Mouse (Mus musculus) neural tube, embryonic 14.5 days (tissue): Measurements from ENCODE around the gene Slc25a5. TPM values are rescaled to one million over a fixed set of nuclear protein-coding genes. Genes with fewer than 3 reads are reported as not detected.

Experiments
- ATAC-seq: fragments of 200-750 bp; cut with Nextera tagmentation; 2 replicates; pipeline ENCODE4 v1.8.0; 2017; ENCODE audit warnings: low read depth, mild to moderate bottlenecking, moderate TSS enrichment, moderate library complexity
- H3K27ac ChIP-seq: fragments of 300-500 bp; sonication (generic); 2 replicates; pipeline ENCODE4 v1.5.1; 2014; ENCODE audit warnings: low read depth, mild to moderate bottlenecking, control low read depth, low read length, moderate library complexity, mixed read lengths
- H3K27me3 ChIP-seq: fragments of 300-500 bp; sonication (generic); 2 replicates; pipeline ENCODE4 v1.6.1; 2014; ENCODE audit warnings: low read length; ENCODE audit not compliant: control insufficient read depth, insufficient read depth
- H3K36me3 ChIP-seq: fragments of 300-500 bp; sonication (generic); 2 replicates; pipeline ENCODE4 v1.6.1; 2014; ENCODE audit warnings: low read length, mixed read lengths; ENCODE audit not compliant: control insufficient read depth, insufficient read depth
- H3K4me1 ChIP-seq: fragments of 300-500 bp; sonication (generic); 2 replicates; pipeline ENCODE4 v1.6.1; 2014; ENCODE audit warnings: low read length; ENCODE audit not compliant: control insufficient read depth, insufficient read depth
- H3K4me2 ChIP-seq: fragments of 300-500 bp; sonication (generic); 2 replicates; pipeline ENCODE4 v1.6.1; 2014; ENCODE audit warnings: mild to moderate bottlenecking, low read depth, low read length, control low read depth
- H3K4me3 ChIP-seq: fragments of 300-500 bp; sonication (generic); 2 replicates; pipeline ENCODE4 v1.5.1; 2014; ENCODE audit warnings: low read depth, low read length, control low read depth, mixed read lengths
- H3K9ac ChIP-seq: fragments of 300-500 bp; sonication (generic); replicated peaks from 2 replicates; pipeline ENCODE4 v1.6.1; 2014; ENCODE audit warnings: low read depth, mild to moderate bottlenecking, control low read depth, low read length, mixed read lengths
- H3K9me3 ChIP-seq: fragments of 300-500 bp; sonication (generic); 2 replicates; pipeline ENCODE4 v1.6.1; 2016; ENCODE audit warnings: low read length; ENCODE audit not compliant: control insufficient read depth
- WGBS: fragments of 180-500 bp; shearing (Covaris S2); extraction: QIAGEN DNeasy Blood & Tissue Kit; methylation state at CpG from one replicate; pipeline ENCODE4 v1.1.7; 2014; 5-methylcytosine and 5-hydroxymethylcytosine counted together
- polyA plus RNA-seq: library from polyadenylated mRNA; unstranded; fragments of >200 nt; fragmentation: Nextera tagmentation; extraction: Ambion mirVana; gene quantifications from 2 replicates; pipeline ENCODE4 v1.2.1, GENCODE M21; 2014

Slc25a5 gene
- polyA plus RNA-seq, 1 experiment from 2014 or later: 575 TPM

DNA sequence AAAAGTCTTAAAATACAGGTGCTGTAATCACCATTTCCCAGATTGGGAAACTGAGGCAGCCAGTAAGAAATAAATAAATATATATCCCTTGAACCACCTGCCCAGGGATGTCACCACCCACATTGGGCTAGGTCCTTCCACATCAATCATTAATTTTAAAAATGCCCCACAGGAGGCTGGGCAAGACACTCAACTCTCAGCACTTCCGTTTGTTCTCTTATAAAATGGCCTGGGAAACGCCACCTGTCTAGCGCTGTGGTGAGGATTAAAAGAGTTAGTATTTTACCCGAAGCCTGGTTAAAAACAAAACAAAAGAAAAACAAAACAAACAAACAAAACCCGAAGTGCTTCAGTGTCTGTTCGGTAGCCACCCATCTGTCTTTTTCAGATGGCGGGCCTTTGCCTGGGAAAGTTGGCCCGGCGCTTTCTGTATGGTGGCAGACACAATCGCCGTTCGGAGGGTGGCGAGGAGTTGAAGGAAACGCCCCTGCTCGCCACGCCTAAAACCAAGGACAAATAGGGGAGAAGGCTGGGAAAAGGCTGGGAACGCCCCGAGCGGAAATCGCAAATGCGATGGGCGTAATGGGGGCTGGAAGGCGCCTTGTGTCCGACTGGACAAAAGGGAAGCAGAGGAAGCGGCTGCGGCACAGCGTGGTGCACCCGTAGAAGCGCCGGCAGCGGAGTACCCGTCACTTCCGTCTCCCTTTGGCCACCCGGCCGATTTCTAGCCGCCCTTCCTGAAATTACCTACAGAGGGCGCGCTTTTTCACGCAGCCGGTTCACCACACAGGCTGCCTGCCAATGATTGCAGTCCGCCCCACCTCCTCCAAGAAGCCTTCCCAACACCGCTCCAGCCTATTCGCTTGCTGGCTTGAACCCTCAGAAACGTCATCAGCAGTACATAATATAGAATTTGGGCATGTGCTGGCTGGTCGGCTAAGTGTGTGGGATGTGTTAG is 12.2 kb downstream of the Slc25a5 start:
- no peaks in the 10 kb centered on the region for H3K36me3 ChIP-seq
- H3K27me3 ChIP-seq: no peaks in the 10 kb centered on the region
- H3K9me3 ChIP-seq: no peaks in the 10 kb centered on the region
- peak overlapping the region; percentile 31 for H3K4me3 ChIP-seq
- H3K27ac ChIP-seq: peak overlapping the region; percentile 78
- whole genome bisulfite sequencing: 23% methylated on average over 43 of the region's 45 CpGs
- H3K4me2 ChIP-seq: peak overlapping the region; percentile 45
- H3K4me1 ChIP-seq: no peaks in the 10 kb centered on the region
- peak; percentile 90 for ATAC-seq
- H3K9ac ChIP-seq: peak overlapping the region; percentile 39; the same call in 1 of the 2 replicates

DNA sequence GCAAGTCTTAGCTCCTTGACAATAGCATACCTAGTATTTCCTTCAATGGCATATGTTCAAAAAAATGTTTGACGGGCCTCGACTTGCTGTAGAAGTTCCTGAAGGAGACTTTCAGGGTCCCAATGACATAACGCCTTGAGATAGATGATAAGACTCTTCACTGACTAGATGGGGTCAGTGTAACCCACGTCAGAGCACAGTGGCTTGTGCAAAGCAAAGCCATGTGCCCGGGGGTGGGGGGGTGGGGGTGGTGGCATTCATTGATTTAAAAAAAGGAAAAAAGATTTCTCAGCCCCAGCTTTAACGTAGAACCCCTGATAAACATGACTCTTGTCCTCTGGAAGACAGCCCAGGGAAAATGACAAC is 12.8 kb downstream of the Slc25a5 start:
- H3K9ac ChIP-seq: no peak overlapping the region
- no peaks in the 10 kb centered on the region for H3K36me3 ChIP-seq
- H3K27ac ChIP-seq: peak overlapping the region; percentile 78
- peak overlapping the region; percentile 45; the same call in 1 of the 2 replicates for H3K4me2 ChIP-seq
- peak; percentile 55; the same call in 1 of the 2 replicates for ATAC-seq
- no peaks in the 10 kb centered on the region for H3K4me1 ChIP-seq
- peak overlapping the region; percentile 31 for H3K4me3 ChIP-seq
- H3K27me3 ChIP-seq: no peaks in the 10 kb centered on the region
- no peaks in the 10 kb centered on the region for H3K9me3 ChIP-seq
- 73% methylated on average over 6 of the region's 6 CpGs for WGBS

DNA sequence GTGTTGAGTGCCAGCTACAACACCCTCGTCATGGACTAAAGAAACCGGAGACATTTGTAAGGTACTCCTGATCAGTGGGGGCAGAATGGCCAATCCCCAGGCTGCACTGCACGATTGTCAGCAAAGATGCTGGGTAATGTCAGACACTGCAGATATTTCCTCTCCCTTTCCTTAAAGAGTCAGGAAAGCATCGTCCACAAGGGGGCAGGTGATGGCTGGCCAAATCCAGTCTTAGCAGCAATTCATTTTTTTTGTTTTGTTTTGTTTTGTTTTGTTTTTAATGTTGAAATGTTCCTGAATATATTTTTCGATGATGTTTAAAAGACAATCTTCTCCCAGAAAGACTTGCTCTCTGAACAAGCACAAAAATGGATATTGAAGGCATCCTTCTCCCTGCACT is 15.9 kb downstream of the Slc25a5 start:
- no peak for ATAC-seq
- WGBS: 53% methylated on average over 5 of the region's 5 CpGs

DNA sequence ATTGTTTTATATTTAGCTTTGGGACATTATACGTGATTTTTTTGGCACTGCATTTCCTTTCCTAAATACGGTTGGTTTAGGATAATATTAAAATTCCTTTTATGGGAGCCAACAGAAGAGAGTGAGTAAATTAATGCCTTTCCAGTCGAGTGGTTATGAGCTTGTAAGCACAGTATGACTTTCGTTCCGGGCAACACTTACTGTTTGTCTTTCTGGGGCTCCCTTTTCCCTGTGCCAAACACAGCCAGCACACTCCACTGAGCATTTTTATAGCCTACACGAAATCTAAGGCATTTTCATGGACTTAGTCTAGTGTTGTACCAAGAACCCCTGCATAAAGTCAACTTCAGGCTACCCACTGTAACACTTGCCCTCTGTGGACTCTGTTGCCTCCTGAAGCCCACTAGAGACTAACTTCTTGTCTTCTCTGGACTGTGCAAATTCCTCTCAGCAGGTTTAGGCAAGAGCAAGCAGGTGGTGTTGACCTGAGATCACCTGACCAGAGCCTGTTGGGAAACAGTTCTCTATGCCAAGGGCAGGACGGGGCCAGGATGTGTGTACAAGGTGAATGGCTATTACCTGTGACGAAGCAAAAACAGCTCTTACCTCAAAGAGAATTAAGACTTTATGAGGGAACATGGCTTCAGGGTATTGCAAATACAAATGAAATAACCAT is 18.8 kb downstream of the Slc25a5 start:
- no peak for ATAC-seq
- Histone ChIP-seq H3K4me3 (no peak overlapping the region), H3K27me3 (no peaks in the 10 kb centered on the region), H3K27ac (no peak overlapping the region), H3K4me2 (no peak overlapping the region), H3K4me1 (no peaks in the 10 kb centered on the region), H3K36me3 (no peaks in the 10 kb centered on the region), H3K9ac (no peak overlapping the region), H3K9me3 (no peaks in the 10 kb centered on the region)
- WGBS: 80% methylated on average over 8 of the region's 8 CpGs

More for the DNA sequence above, 15.9 kb downstream of the Slc25a5 start:
- Histone ChIP-seq H3K27me3 (no peaks in the 10 kb centered on the region), H3K4me1 (no peaks in the 10 kb centered on the region), H3K36me3 (no peaks in the 10 kb centered on the region), H3K27ac (no peak overlapping the region), H3K9ac (no peak overlapping the region), H3K4me3 (no peak overlapping the region), H3K4me2 (no peak overlapping the region), H3K9me3 (no peaks in the 10 kb centered on the region)

DNA sequence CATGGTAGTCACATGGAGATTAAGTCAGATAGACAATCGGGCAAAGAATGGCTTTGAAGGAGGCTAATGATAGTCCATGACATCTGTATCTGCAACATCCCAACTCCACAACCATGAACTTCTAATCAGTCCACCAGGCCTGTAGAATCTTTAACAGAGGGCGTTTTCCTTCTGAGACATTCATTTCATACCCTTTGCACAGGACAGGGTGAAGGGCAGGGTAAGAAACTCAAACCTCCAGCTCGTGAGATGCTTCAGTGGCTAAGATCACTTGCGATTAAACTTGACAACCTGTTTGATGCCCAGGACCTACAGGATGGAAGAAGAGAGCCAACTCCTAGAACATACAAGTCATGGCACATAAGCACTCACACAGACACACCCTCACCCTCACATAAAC is 19.6 kb downstream of the Slc25a5 start:
- Histone ChIP-seq H3K36me3 (no peaks in the 10 kb centered on the region), H3K27me3 (no peaks in the 10 kb centered on the region), H3K4me1 (no peaks in the 10 kb centered on the region), H3K9me3 (no peaks in the 10 kb centered on the region), H3K9ac (no peak overlapping the region), H3K4me3 (no peak overlapping the region), H3K27ac (no peak overlapping the region), H3K4me2 (no peak overlapping the region)
- 88% methylated on average over 4 of the region's 4 CpGs for WGBS
- ATAC-seq: no peak

DNA sequence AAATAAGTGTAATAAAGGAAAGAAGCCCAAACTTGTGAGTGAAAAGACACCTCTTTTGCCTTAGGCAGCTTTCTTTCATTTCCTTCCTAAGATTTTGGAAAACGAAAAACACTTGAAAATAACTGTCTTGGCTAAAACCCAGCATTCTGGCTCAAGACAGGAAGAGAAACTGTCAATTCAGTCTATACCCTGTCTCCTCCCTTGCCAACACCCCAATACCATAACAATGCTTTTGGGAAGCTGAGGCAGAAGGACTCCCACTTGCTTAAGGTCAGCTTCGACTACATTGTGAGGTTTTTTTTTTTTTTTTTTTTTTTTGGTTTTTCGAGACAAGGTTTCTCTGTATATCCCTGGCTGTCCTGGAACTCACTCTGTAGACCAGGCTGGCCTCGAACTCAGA is 20.0 kb downstream of the Slc25a5 start:
- Histone ChIP-seq H3K4me1 (no peaks in the 10 kb centered on the region), H3K27ac (no peak overlapping the region), H3K36me3 (no peaks in the 10 kb centered on the region), H3K4me2 (no peak overlapping the region), H3K9ac (no peak overlapping the region), H3K27me3 (no peaks in the 10 kb centered on the region), H3K9me3 (no peaks in the 10 kb centered on the region), H3K4me3 (no peak overlapping the region)
- whole genome bisulfite sequencing: 95% methylated on average over 3 of the region's 4 CpGs
- no peak for ATAC-seq

DNA sequence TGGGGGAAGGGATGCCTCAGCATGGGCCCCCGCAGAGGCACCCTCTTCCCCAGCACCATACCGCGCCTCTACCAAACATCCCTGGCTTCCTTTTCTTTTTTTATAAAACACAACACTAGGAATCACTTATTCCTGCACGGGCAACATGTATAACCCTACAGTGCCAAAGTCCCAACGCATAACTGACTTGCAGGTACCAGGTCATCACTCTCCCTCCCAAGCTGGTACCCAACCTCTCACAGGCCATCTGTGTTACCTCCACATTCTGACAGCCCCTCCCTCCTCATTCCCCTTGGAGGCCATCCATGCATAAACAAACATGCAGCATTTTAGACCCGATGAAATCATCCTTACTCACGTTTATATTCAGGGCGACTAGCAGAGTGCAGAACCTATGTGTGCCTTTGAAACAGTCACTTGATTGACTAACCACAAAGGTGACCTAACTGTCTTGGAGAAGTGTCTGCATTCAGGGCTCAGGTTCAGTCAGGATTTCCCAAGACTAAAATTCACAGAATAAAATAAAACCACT is 21.0 kb downstream of the Slc25a5 start:
- WGBS: 26% methylated on average over 8 of the region's 8 CpGs
- no peak overlapping the region for H3K4me3 ChIP-seq
- no peak overlapping the region; the same call in 1 of the 2 replicates for H3K27ac ChIP-seq
- H3K4me2 ChIP-seq: peak overlapping the region; percentile 28
- no peaks in the 10 kb centered on the region for H3K9me3 ChIP-seq
- no peaks in the 10 kb centered on the region for H3K4me1 ChIP-seq
- H3K27me3 ChIP-seq: no peaks in the 10 kb centered on the region
- H3K9ac ChIP-seq: no peak overlapping the region
- H3K36me3 ChIP-seq: no peaks in the 10 kb centered on the region
- ATAC-seq: peak; percentile 60

DNA sequence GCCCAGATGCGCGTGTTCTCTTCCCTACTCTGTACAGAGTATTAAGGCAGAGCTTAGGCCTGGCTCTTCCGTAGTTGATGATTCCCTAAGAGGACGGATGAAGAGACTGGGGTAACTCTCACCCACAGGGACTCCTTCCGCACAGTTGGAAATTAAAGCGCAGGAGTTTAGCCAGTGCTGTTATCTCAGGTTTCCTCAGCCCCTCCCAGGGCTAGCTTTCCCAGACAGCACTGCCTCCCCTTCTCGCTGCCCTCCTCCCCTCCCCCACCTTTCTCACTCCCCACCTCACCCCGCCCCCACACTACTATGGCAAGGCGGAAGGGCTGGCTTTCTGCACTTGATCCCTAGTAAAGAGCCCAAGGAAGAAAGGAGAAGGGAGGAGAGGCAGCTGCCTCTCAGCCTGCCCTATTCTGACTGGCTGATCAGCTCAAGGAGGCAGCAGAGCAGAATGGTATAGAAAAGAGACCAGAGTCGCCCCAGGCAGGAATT is 21.5 kb downstream of the Slc25a5 start:
- 11% methylated on average over 10 of the region's 10 CpGs for WGBS
- H3K27ac ChIP-seq: peak overlapping the region; percentile 75
- H3K9me3 ChIP-seq: no peaks in the 10 kb centered on the region
- H3K4me1 ChIP-seq: no peaks in the 10 kb centered on the region
- H3K36me3 ChIP-seq: no peaks in the 10 kb centered on the region
- H3K4me3 ChIP-seq: no peak overlapping the region
- peak; percentile 89 for ATAC-seq
- peak overlapping the region; percentile 21; the same call in 1 of the 2 replicates for H3K9ac ChIP-seq
- peak overlapping the region; percentile 28 for H3K4me2 ChIP-seq
- H3K27me3 ChIP-seq: no peaks in the 10 kb centered on the region
